Mouse (Mus musculus) megakaryocyte, embryonic 14.5 days (primary cell): ENCODE results near the gene Mrpl4.

Experiments used
- FLI1 ChIP-seq: IDR thresholded peaks from 2 replicates; pipeline ENCODE4 v1.6.1; 2012; ENCODE audit warnings: low read length, inconsistent platforms, mixed read lengths
- GATA1 ChIP-seq: IDR thresholded peaks from 3 replicates; pipeline ENCODE4 v1.6.1; 2012; ENCODE audit warnings: mixed read lengths, low read length, inconsistent platforms, borderline replicate concordance

DNA sequence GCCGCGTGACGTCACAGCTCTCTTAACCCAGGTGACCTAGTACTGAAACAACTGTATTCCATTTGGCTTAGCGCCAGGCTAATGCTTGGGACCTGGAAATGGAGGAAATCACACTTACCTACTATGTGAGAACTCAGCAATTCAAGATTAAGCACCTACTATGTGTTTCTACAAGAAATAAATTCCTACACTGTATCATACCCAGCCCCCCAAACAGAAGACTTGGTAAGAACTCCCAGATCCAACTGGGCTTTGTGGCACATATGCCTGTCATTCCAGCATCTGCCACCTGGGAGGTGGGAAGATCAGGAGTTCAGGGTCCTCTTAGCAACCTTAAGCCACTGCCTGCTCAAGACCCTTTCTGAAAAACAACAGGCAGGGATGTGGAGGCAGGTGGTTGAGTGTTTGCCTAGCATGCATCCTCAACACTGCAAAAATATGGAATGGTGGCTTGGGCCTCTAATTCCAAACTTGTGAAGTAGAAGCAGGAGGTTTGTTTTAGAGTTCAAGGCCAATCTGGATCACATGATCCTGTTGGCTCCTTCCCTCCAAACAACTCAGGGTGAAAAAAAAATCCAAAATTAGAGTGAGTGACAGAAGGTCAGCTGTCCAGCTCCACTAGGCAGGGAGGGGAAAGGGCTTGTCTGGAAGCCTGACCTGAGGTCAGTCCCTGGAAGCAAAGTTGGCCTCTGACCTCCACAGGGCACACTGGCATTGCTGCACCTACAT, 25.4 kb upstream of the Mrpl4 start:
- TF ChIP-seq GATA1 (no peak), FLI1 (no peak)
